In the genomic region with DNA sequence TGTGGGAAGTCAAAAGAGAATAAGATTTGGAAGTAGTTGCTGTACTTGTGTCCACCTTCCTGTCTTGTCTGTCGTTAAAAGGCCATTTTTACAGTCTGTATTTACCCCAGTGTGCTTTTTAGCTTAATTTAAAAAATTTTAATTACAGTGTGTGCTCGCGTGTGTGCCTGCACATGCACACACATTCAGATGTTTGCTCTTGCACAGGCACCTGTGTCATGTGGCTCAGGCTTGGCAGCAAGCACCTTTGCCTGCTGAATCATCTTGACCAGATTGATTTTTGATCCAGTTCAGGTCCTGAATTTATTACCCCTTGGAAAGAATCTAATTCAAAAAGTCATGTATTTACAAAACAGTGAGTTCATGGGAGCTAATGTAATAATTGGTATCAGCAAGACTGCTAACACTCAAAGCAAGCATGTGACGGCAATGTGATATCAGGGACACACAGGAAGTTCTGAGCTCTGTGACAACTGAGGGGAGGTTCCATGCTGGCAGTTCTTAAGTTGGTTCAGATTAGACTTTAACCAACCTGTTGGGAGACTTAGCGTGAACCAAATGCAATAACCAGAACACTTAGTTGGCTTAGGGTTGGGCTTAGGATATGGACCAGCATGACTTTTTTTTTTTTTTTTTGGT, we compare ENCODE assay signal across 16 mouse cellular contexts. TPM values are rescaled to one million over a fixed set of nuclear protein-coding genes. Genes with fewer than 3 reads are reported as not detected.
DNase-seq lines count a peak whose midpoint lies in the region; ATAC-seq lines count a peak whose summit lies in the region.
"Had no signal": no experiment of that assay in that cellular context is flagged by ENCODE, and none has a peak within 500 bp of the region (broad histone marks: within the 10 kb centered on the region; RNA-seq: fewer than 3 reads in every experiment).

No protein-coding gene starts in this region.

- 92% methylated on average over 5 of the region's 5 CpGs for WGBS in midbrain, embryonic 11.5 days
- WGBS in midbrain, embryonic 14.5 days, result 96% methylated on average over 5 of the region's 5 CpGs
- WGBS in liver, embryonic 12.5 days (ENCODE audit: insufficient replicate concordance), result 54% methylated on average over 5 of the region's 5 CpGs

- no peak for ATAC-seq in midbrain, embryonic 11.5 days (ENCODE audit: low FRiP score)
- ATAC-seq in midbrain, embryonic 14.5 days (ENCODE audit: low FRiP score, low TSS enrichment), result no peak
- ATAC-seq in liver, embryonic 12.5 days, result peak; percentile 78
- ATAC-seq: forebrain, postnatal 0 days; midbrain, embryonic 13.5 days had no signal

- DNase-seq in midbrain, embryonic 11.5 days (ENCODE audit: low spot score, missing footprints), result peak; percentile 35
- no peak for DNase-seq in midbrain, embryonic 14.5 days
- DNase-seq in c-Kit-positive CD71-positive TER-119-negative erythroid progenitor cells, embryonic 14.5 days (ENCODE audit: low read depth), result peak; percentile 60
- DNase-seq in yolk sac, embryonic 10.5 days (ENCODE audit: low spot score), result peak; percentile 42
- DNase-seq in right cerebral cortex, postnatal 10 days (ENCODE audit: low spot score in 2 of 2), result no peak
- DNase-seq in frontal cortex, postnatal 36 days (ENCODE audit: low spot score in 2 of 2), result no peak
- no peak for DNase-seq in adrenal gland, postnatal 4 days (ENCODE audit: low spot score in 2 of 2)
- DNase-seq: adrenal gland, postnatal 10 days; cerebellum, adult 9-11 months; forebrain, postnatal 0 days; heart, adult 2 months had no signal

- no peak overlapping the region for H3K4me3 ChIP-seq in midbrain, embryonic 11.5 days (ENCODE audit: low read depth, low read length)
- no peak overlapping the region for H3K4me3 ChIP-seq in midbrain, embryonic 14.5 days (replicated peaks; ENCODE audit: low read depth, low read length)
- H3K4me3 ChIP-seq in liver, embryonic 12.5 days, result no peak overlapping the region
- H3K4me3 ChIP-seq: heart, adult 2 months; liver, embryonic 15.5 days; midbrain, embryonic 13.5 days had no signal

- no peak overlapping the region for H3K27ac ChIP-seq in midbrain, embryonic 11.5 days (ENCODE audit: low read depth, low read length)
- no peak overlapping the region for H3K27ac ChIP-seq in midbrain, embryonic 14.5 days (replicated peaks; ENCODE audit: low read depth, low read length)
- 0 out of 2 replicates have a peak overlapping the region, but pooled peaks have one; percentile 46 for H3K27ac ChIP-seq in liver, embryonic 12.5 days
- H3K27ac ChIP-seq: heart, adult 2 months; midbrain, embryonic 13.5 days had no signal

- no peak overlapping the region for H3K4me2 ChIP-seq in midbrain, embryonic 11.5 days
- no peak overlapping the region for H3K4me2 ChIP-seq in midbrain, embryonic 14.5 days (ENCODE audit: low read length)
- peak overlapping the region; percentile 19; the same call in 1 of the 2 replicates for H3K4me2 ChIP-seq in liver, embryonic 12.5 days
- H3K4me2 ChIP-seq: liver, embryonic 15.5 days; midbrain, embryonic 13.5 days had no signal

- no peaks in the 10 kb centered on the region for H3K27me3 ChIP-seq in midbrain, embryonic 11.5 days (ENCODE audit: control insufficient read depth, insufficient read depth, low read length)
- H3K27me3 ChIP-seq in midbrain, embryonic 14.5 days (ENCODE audit: control insufficient read depth, insufficient read depth, low read length), result no peaks in the 10 kb centered on the region
- H3K27me3 ChIP-seq in liver, embryonic 12.5 days (replicated peaks), result no peaks in the 10 kb centered on the region
- H3K27me3 ChIP-seq: liver, embryonic 15.5 days; midbrain, embryonic 13.5 days had no signal

- H3K4me1 ChIP-seq in midbrain, embryonic 11.5 days (ENCODE audit: control insufficient read depth, insufficient read depth, low read length), result peaks cover 1% of the 10 kb centered on the region
- H3K4me1 ChIP-seq in midbrain, embryonic 14.5 days (ENCODE audit: control insufficient read depth, insufficient read depth, low read length), result peaks cover 12% of the 10 kb centered on the region; the same call in 1 of the 2 replicates
- H3K4me1 ChIP-seq in liver, embryonic 12.5 days, result peaks cover 35% of the 10 kb centered on the region

- no peaks in the 10 kb centered on the region for H3K9me3 ChIP-seq in midbrain, embryonic 11.5 days (ENCODE audit: control insufficient read depth, low read length)
- H3K9me3 ChIP-seq in midbrain, embryonic 14.5 days (ENCODE audit: control insufficient read depth, low read length), result no peaks in the 10 kb centered on the region
- no peaks in the 10 kb centered on the region for H3K9me3 ChIP-seq in liver, embryonic 12.5 days (replicated peaks)
- H3K9me3 ChIP-seq: liver, embryonic 15.5 days; midbrain, embryonic 13.5 days had no signal

- H3K9ac ChIP-seq in midbrain, embryonic 11.5 days (ENCODE audit: low read length), result no peak overlapping the region
- H3K9ac ChIP-seq in midbrain, embryonic 14.5 days (replicated peaks; ENCODE audit: low read length), result no peak overlapping the region
- 0 out of 2 replicates have a peak overlapping the region, but pooled peaks have one; percentile 31 for H3K9ac ChIP-seq in liver, embryonic 12.5 days
- H3K9ac ChIP-seq: forebrain, postnatal 0 days; liver, embryonic 15.5 days; midbrain, embryonic 13.5 days had no signal

- H3K36me3 ChIP-seq in midbrain, embryonic 11.5 days (ENCODE audit: control insufficient read depth, insufficient read depth, low read length), result peaks cover 6% of the 10 kb centered on the region; the same call in 1 of the 2 replicates
- H3K36me3 ChIP-seq in midbrain, embryonic 14.5 days (ENCODE audit: control insufficient read depth, insufficient read depth, low read length), result peaks cover 19% of the 10 kb centered on the region
- peaks cover 38% of the 10 kb centered on the region for H3K36me3 ChIP-seq in liver, embryonic 12.5 days

RNA-seq across cellular contexts. Expression of gene Selenot, which starts 6.5 kb away (rescaled TPM):
- 29.3 and 30.9 TPM in 2 replicates for polyA plus RNA-seq in midbrain, embryonic 11.5 days (2014; fragmentation: Nextera tagmentation; extraction: Ambion mirVana)
- polyA plus RNA-seq in midbrain, embryonic 14.5 days (2014; fragmentation: Nextera tagmentation; extraction: Ambion mirVana), result 33.9 and 36.7 TPM in 2 replicates
- 15.3 and 17.0 TPM in 2 replicates for polyA plus RNA-seq in liver, embryonic 12.5 days (2016; fragmentation: Nextera tagmentation; extraction: Ambion mirVana)
- total RNA-seq in adrenal gland, postnatal 4 days (2021), result 100 to 1,000 TPM; 110 to 113 TPM

RNA-seq across cellular contexts. Expression of gene Erich6, which starts 54.1 kb away (rescaled TPM):
- 0.08 TPM in 1 of 2 replicates, not detected in the other for polyA plus RNA-seq in midbrain, embryonic 11.5 days (2014; fragmentation: Nextera tagmentation; extraction: Ambion mirVana)
- 0.23 and 0.41 TPM in 2 replicates for polyA plus RNA-seq in midbrain, embryonic 14.5 days (2014; fragmentation: Nextera tagmentation; extraction: Ambion mirVana)
- polyA plus RNA-seq in liver, embryonic 12.5 days (2016; fragmentation: Nextera tagmentation; extraction: Ambion mirVana), result not detected in 2 replicates
- not detected for total RNA-seq in adrenal gland, postnatal 4 days (2021)
- total RNA-seq: ES-E14; heart, adult 2 months had no signal
- polyA plus RNA-seq: liver, embryonic 15.5 days; stomach, embryonic 14.5 days had no signal

RNA-seq across cellular contexts. Expression of gene Serp1, which starts 57.2 kb away (rescaled TPM):
- 146 and 148 TPM in 2 replicates for polyA plus RNA-seq in midbrain, embryonic 11.5 days (2014; fragmentation: Nextera tagmentation; extraction: Ambion mirVana)
- polyA plus RNA-seq in midbrain, embryonic 14.5 days (2014; fragmentation: Nextera tagmentation; extraction: Ambion mirVana), result 45.1 and 69.1 TPM in 2 replicates
- polyA plus RNA-seq in liver, embryonic 12.5 days (2016; fragmentation: Nextera tagmentation; extraction: Ambion mirVana), result 121 and 123 TPM in 2 replicates
- 10 to 100 TPM; 58.8 to 61.4 TPM for total RNA-seq in adrenal gland, postnatal 4 days (2021)

RNA-seq across cellular contexts. Expression of gene Eif2a, which starts 57.3 kb away (rescaled TPM):
- 62.7 and 68.6 TPM in 2 replicates for polyA plus RNA-seq in midbrain, embryonic 11.5 days (2014; fragmentation: Nextera tagmentation; extraction: Ambion mirVana)
- 35.3 and 43.5 TPM in 2 replicates for polyA plus RNA-seq in midbrain, embryonic 14.5 days (2014; fragmentation: Nextera tagmentation; extraction: Ambion mirVana)
- 40.0 and 41.1 TPM in 2 replicates for polyA plus RNA-seq in liver, embryonic 12.5 days (2016; fragmentation: Nextera tagmentation; extraction: Ambion mirVana)
- total RNA-seq in adrenal gland, postnatal 4 days (2021), result 10 to 100 TPM; 69.8 to 72.9 TPM

Comparison
In these comparisons a context has a peak if more than half of its experiments do, and no peak if none do; other contexts are left out.
1. DNase-seq: peak in midbrain, embryonic 11.5 days (single experiment), c-Kit-positive CD71-positive TER-119-negative erythroid progenitor cells, embryonic 14.5 days (single experiment) and yolk sac, embryonic 10.5 days (single experiment); none in midbrain, embryonic 14.5 days (single experiment), right cerebral cortex, postnatal 10 days (0 of 2), frontal cortex, postnatal 36 days (0 of 2) and adrenal gland, postnatal 4 days (0 of 2).